Mouse (Mus musculus) CH12.LX (cell line): ENCODE results near the gene Psmc1. TPM values are rescaled to one million over a fixed set of nuclear protein-coding genes. Genes with fewer than 3 reads are reported as not detected.
A peak's percentile ranks its signal among the peaks of the same experiment; 100 is the strongest.

Experiments used
- DNase-seq: peaks from one replicate; pipeline ENCODE4 v3.0.0-alpha.2; 2013; ENCODE audit errors: extremely low read depth
- H3K27ac ChIP-seq: 2 replicates; pipeline ENCODE4 v1.5.1; 2012; ENCODE audit warnings: low read depth, mild to moderate bottlenecking, control low read depth, moderate library complexity; ENCODE audit not compliant: insufficient read depth
- H3K27me3 ChIP-seq: replicated peaks from 2 replicates; pipeline ENCODE3; 2012; ENCODE audit warnings: inconsistent platforms
- H3K36me3 ChIP-seq, 2 experiments: replicated peaks in 1 of 2; 2 replicates each; pipeline versions ENCODE3 to v1.6.1; 2012; ENCODE audit warnings: inconsistent platforms in 1 of 2, low read length in 1 of 2, mild to moderate bottlenecking in 1 of 2, mixed read lengths in 1 of 2, moderate library complexity in 1 of 2; ENCODE audit not compliant: control insufficient read depth in 1 of 2, insufficient read depth in 1 of 2
- H3K4me1 ChIP-seq, 2 experiments: 2 replicates each; pipeline ENCODE4 v1.6.1; 2012; ENCODE audit warnings: inconsistent platforms in 1 of 2, moderate library complexity in 1 of 2; ENCODE audit not compliant: insufficient read depth in 2 of 2, control insufficient read depth in 1 of 2
- H3K4me2 ChIP-seq: 2 replicates; pipeline ENCODE4 v1.6.1; 2012; ENCODE audit warnings: low read depth, mild to moderate bottlenecking, control low read depth; ENCODE audit not compliant: poor library complexity, insufficient read depth, severe bottlenecking
- H3K4me3 ChIP-seq, 3 experiments: fragments of 150-350 bp in 1 of 3; sonication (generic) in 1 of 3; replicated peaks in 1 of 3; 2 replicates each; pipeline versions ENCODE3 to v1.5.1; 2011 to 2012; ENCODE audit warnings: low read depth in 2 of 3, low read length in 2 of 3, mild to moderate bottlenecking in 2 of 3, moderate library complexity in 2 of 3, control low read depth in 1 of 3, improper control_type of control experiment in 1 of 3, inconsistent platforms in 1 of 3, mixed read lengths in 1 of 3; ENCODE audit not compliant: poor library complexity in 1 of 3
- H3K79me2 ChIP-seq: replicated peaks from 2 replicates; pipeline ENCODE4 v1.6.1; 2012; ENCODE audit warnings: mild to moderate bottlenecking, moderate library complexity; ENCODE audit not compliant: control insufficient read depth, poor library complexity, insufficient read depth, severe bottlenecking; ENCODE audit errors: extremely low read depth
- H3K9ac ChIP-seq: 2 replicates; pipeline ENCODE4 v1.6.1; 2012; ENCODE audit warnings: low read depth, mild to moderate bottlenecking, control low read depth, moderate library complexity; ENCODE audit not compliant: insufficient read depth
- H3K9me3 ChIP-seq: replicated peaks from 2 replicates; pipeline ENCODE3; 2012; ENCODE audit warnings: low read length, inconsistent platforms, mixed read lengths
- BHLHE40 ChIP-seq: IDR thresholded peaks from 2 replicates; pipeline ENCODE4 v1.6.1; 2011; ENCODE audit warnings: mild to moderate bottlenecking, low read depth, low read length, improper control_type of control experiment
- CHD1 ChIP-seq: IDR thresholded peaks from 2 replicates; pipeline ENCODE4 v1.6.1; 2012; ENCODE audit warnings: low read depth, low read length, improper control_type of control experiment, inconsistent platforms
- CHD2 ChIP-seq: IDR thresholded peaks from 2 replicates; pipeline ENCODE4 v1.6.1; 2011; ENCODE audit warnings: low read length, improper control_type of control experiment
- CTCF ChIP-seq, 2 experiments: IDR thresholded peaks in 1 of 2; conservative IDR thresholded peaks in 1 of 2; 2 replicates each; pipeline ENCODE4 v1.5.1; 2011 to 2012; ENCODE audit warnings: low read depth in 2 of 2, low read length in 2 of 2, improper control_type of control experiment in 1 of 2, inconsistent platforms in 1 of 2, mild to moderate bottlenecking in 1 of 2, moderate library complexity in 1 of 2
- E2F4 ChIP-seq: IDR thresholded peaks from 2 replicates; pipeline ENCODE4 v1.6.1; 2011; ENCODE audit warnings: low read depth, low read length, improper control_type of control experiment; ENCODE audit not compliant: insufficient replicate concordance
- ELF1 ChIP-seq: IDR thresholded peaks from 2 replicates; pipeline ENCODE4 v1.6.1; 2014; ENCODE audit warnings: low read depth, mild to moderate bottlenecking, inconsistent platforms, low read length, improper control_type of control experiment
- EP300 ChIP-seq: IDR thresholded peaks from 2 replicates; pipeline ENCODE4 v1.6.1; 2011; ENCODE audit warnings: low read length, improper control_type of control experiment
- ETS1 ChIP-seq: conservative IDR thresholded peaks from 2 replicates; pipeline ENCODE4 v1.6.1; 2012; ENCODE audit warnings: low read depth, mild to moderate bottlenecking, inconsistent platforms, low read length, improper control_type of control experiment, moderate library complexity
- GABPA ChIP-seq: IDR thresholded peaks from 2 replicates; pipeline ENCODE4 v1.6.1; 2012; ENCODE audit warnings: low read depth, low read length, improper control_type of control experiment, inconsistent platforms; ENCODE audit not compliant: insufficient replicate concordance
- HCFC1 ChIP-seq: IDR thresholded peaks from 2 replicates; pipeline ENCODE4 v1.6.1; 2012; ENCODE audit warnings: low read depth, mild to moderate bottlenecking, inconsistent platforms, low read length, improper control_type of control experiment
- IRF4 ChIP-seq: IDR thresholded peaks from 2 replicates; pipeline ENCODE4 v1.6.1; 2014; ENCODE audit warnings: low read depth, mild to moderate bottlenecking, inconsistent platforms, low read length, improper control_type of control experiment
- JUND ChIP-seq: conservative IDR thresholded peaks from 2 replicates; pipeline ENCODE4 v1.6.1; 2011; ENCODE audit warnings: low read depth, low read length, improper control_type of control experiment
- KAT2A ChIP-seq: IDR thresholded peaks from 2 replicates; pipeline ENCODE4 v1.6.1; 2012; ENCODE audit warnings: low read length, improper control_type of control experiment, inconsistent platforms; ENCODE audit not compliant: insufficient replicate concordance
- MAFK ChIP-seq: IDR thresholded peaks from 2 replicates; pipeline ENCODE4 v1.6.1; 2011; ENCODE audit warnings: low read length, improper control_type of control experiment; ENCODE audit not compliant: insufficient replicate concordance
- MAX ChIP-seq: IDR thresholded peaks from 2 replicates; pipeline ENCODE4 v1.6.1; 2011; ENCODE audit warnings: low read length, improper control_type of control experiment
- MEF2A ChIP-seq: IDR thresholded peaks from 2 replicates; pipeline ENCODE4 v1.6.1; 2014; ENCODE audit warnings: low read depth, mild to moderate bottlenecking, inconsistent platforms, low read length, improper control_type of control experiment, borderline replicate concordance
- MXI1 ChIP-seq: IDR thresholded peaks from 2 replicates; pipeline ENCODE4 v1.6.1; 2011; ENCODE audit warnings: mild to moderate bottlenecking, low read depth, low read length, improper control_type of control experiment
- MYC ChIP-seq: IDR thresholded peaks from 2 replicates; pipeline ENCODE4 v1.6.1; 2011; ENCODE audit warnings: low read depth, mild to moderate bottlenecking, improper control_type of control experiment, low read length
- NELFE ChIP-seq: IDR thresholded peaks from 2 replicates; pipeline ENCODE4 v1.6.1; 2011; ENCODE audit warnings: low read depth, low read length, improper control_type of control experiment
- NRF1 ChIP-seq: IDR thresholded peaks from 2 replicates; pipeline ENCODE4 v1.6.1; 2014; ENCODE audit warnings: low read depth, mild to moderate bottlenecking, inconsistent platforms, low read length, improper control_type of control experiment, moderate library complexity
- PAX5 ChIP-seq: IDR thresholded peaks from 2 replicates; pipeline ENCODE4 v1.6.1; 2012; ENCODE audit warnings: low read length, inconsistent platforms, mixed read lengths
- POLR2A ChIP-seq: IDR thresholded peaks from 2 replicates; pipeline ENCODE4 v1.6.1; 2011; ENCODE audit warnings: low read depth, mild to moderate bottlenecking, improper control_type of control experiment, low read length
- POLR2AphosphoS2 ChIP-seq: IDR thresholded peaks from 2 replicates; pipeline ENCODE4 v1.6.1; 2011; ENCODE audit warnings: low read depth, low read length, improper control_type of control experiment
- RAD21 ChIP-seq: IDR thresholded peaks from 2 replicates; pipeline ENCODE4 v1.6.1; 2011; ENCODE audit warnings: low read depth, mild to moderate bottlenecking, low read length, improper control_type of control experiment, moderate library complexity
- SIN3A ChIP-seq: IDR thresholded peaks from 2 replicates; pipeline ENCODE4 v1.6.1; 2012; ENCODE audit warnings: low read length, improper control_type of control experiment, inconsistent platforms
- SMC3 ChIP-seq: IDR thresholded peaks from 2 replicates; pipeline ENCODE4 v1.6.1; 2011; ENCODE audit warnings: low read depth, low read length, improper control_type of control experiment
- TBP ChIP-seq: conservative IDR thresholded peaks from 2 replicates; pipeline ENCODE4 v1.6.1; 2011; ENCODE audit warnings: low read depth, low read length, improper control_type of control experiment
- TCF12 ChIP-seq: IDR thresholded peaks from 2 replicates; pipeline ENCODE4 v1.6.1; 2014; ENCODE audit warnings: low read depth, mild to moderate bottlenecking, inconsistent platforms, low read length, improper control_type of control experiment
- UBTF ChIP-seq: IDR thresholded peaks from 2 replicates; pipeline ENCODE4 v1.6.1; 2012; ENCODE audit warnings: low read depth, mild to moderate bottlenecking, inconsistent platforms, low read length, improper control_type of control experiment, moderate library complexity
- USF1 ChIP-seq: IDR thresholded peaks from 2 replicates; pipeline ENCODE4 v1.6.1; 2014; ENCODE audit warnings: low read depth, mild to moderate bottlenecking, inconsistent platforms, low read length, improper control_type of control experiment
- ZC3H11A ChIP-seq: IDR thresholded peaks from 2 replicates; pipeline ENCODE4 v1.6.1; 2012; ENCODE audit warnings: low read depth, mild to moderate bottlenecking, inconsistent platforms, low read length, improper control_type of control experiment
- ZKSCAN1 ChIP-seq: IDR thresholded peaks from 2 replicates; pipeline ENCODE4 v1.6.1; 2012; ENCODE audit warnings: low read depth, inconsistent platforms, low read length, improper control_type of control experiment, borderline replicate concordance
- ZMIZ1 ChIP-seq: IDR thresholded peaks from 2 replicates; pipeline ENCODE4 v1.6.1; 2012; ENCODE audit warnings: low read depth, mild to moderate bottlenecking, inconsistent platforms, low read length, improper control_type of control experiment
- ZNF384 ChIP-seq: IDR thresholded peaks from 2 replicates; pipeline ENCODE4 v1.6.1; 2012; ENCODE audit warnings: low read depth, low read length, improper control_type of control experiment, inconsistent platforms
- dilution Hi-C: fragments of 300-500 bp; cut with MboI; formaldehyde crosslinking; loops from 2 replicates; pipeline ENCODE4 v1.14.3; 2020; ENCODE audit warnings: low sequenced_read_pairs; ENCODE audit not compliant: extremely low pct_unique_long_range_greater_than_20kb, extremely low pct_ligation_motif_present
- in situ Hi-C: fragments of 300-500 bp; cut with MboI; formaldehyde crosslinking; loops from 3 replicates; pipeline ENCODE4 v1.14.3; 2019; ENCODE audit warnings: low sequenced_read_pairs, low pct_ligation_motif_present, low pct_unique_long_range_greater_than_20kb, mixed read lengths
- polyA plus RNA-seq: library from polyadenylated mRNA; unstranded; fragments of >175 nt; gene quantifications from 2 replicates; pipeline ENCODE4 v1.2.1, GENCODE M21; 2012; ENCODE audit warnings: low read depth; ENCODE audit not compliant: insufficient read length
- total RNA-seq, 2 experiments: library from RNA; depleted of rRNA; stranded (reverse); fragments of 300-350 nt in 1 of 2; fragments of >200 nt in 1 of 2; gene quantifications; 2 replicates each; pipeline ENCODE4 v1.2.3; 2012 to 2014

The Psmc1 gene
- total RNA-seq (2012; rRNA removed) = 244 and 326 TPM in 2 replicates
- total RNA-seq (2014; rRNA removed) = 278 and 297 TPM in 2 replicates
- 501 and 701 TPM in 2 replicates for polyA plus RNA-seq

DNA sequence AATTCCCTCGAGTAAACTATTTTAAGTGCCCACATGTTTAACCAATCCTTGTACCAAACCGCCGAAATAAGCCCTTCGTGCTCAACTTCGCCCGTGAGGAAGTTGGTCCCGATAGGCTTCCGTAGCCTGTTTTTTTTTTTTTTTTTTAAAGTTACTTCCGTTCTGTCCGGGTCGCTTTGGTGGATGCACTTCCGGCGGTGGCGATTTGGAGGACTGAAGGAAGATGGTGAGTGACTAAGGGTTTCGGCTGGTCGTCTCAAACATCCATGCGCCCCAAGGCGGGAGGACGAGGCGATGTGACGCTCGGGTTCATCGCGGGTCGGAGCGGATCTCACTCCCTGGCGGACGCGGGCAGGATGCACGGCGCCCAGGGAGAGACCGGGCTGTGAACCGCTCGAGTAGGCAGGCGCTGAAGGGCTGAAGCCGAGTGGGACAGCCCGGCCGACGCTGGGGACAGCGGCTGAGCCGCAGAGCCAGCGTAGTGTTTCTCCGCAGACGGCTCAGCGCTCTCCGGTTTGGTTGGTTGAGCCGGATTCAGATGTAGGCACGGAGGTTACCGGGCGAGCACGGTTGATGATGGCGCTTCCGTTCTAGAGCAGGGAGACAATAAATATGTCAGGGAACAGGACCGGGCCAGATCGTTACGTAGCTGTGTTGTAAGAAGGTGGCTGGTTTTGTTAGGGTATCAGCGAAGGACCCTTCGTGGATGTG lies at the start of gene Psmc1:
Gene Psmc1 (plus strand): TSS at position 169 of the 711 bp plus-strand sequence.
- peaks cover 14 to 41% of the 10 kb centered on the region in 2 experiments for H3K4me1 ChIP-seq
- peaks cover 22% of the 10 kb centered on the region for H3K79me2 ChIP-seq
- DNase-seq = peak; percentile 90
- H3K27me3 ChIP-seq = no peaks in the 10 kb centered on the region
- peak within 1 kb of the TSS; percentile 84 for H3K27ac ChIP-seq
- H3K4me3 ChIP-seq = peak within 1 kb of the TSS; percentile 82 to 93 (median 92)
- peak within 1 kb of the TSS; percentile 99 for H3K9ac ChIP-seq
- H3K9me3 ChIP-seq = no peaks in the 10 kb centered on the region
- in situ Hi-C loops (loop anchor here (10.0 to 25.0 kb wide), 2 partner anchors 205 to 1023 kb away; no protein-coding TSS in a partner anchor), dilution Hi-C loops (no loop called here)
- H3K4me2 ChIP-seq = peak within 1 kb of the TSS; percentile 65
- peaks cover 22 to 36% of the 10 kb centered on the region in 2 experiments for H3K36me3 ChIP-seq
- TF ChIP-seq USF1 = no peak
- TF ChIP-seq CHD1 = peak; percentile 68; the same call in 1 of the 2 replicates
- peak; percentile 88 for TF ChIP-seq POLR2A
- TF ChIP-seq NRF1 = peak; percentile 43; the same call in 1 of the 2 replicates
- peak; percentile 85 for TF ChIP-seq SIN3A
- peak; percentile 84 for TF ChIP-seq NELFE
- TF ChIP-seq KAT2A = peak; percentile 88
- TF ChIP-seq POLR2AphosphoS2 = peak; percentile 68; the same call in 1 of the 2 replicates
- peak; percentile 100 for TF ChIP-seq ZNF384
- peak; percentile 81 for TF ChIP-seq TCF12
- no peak for TF ChIP-seq CTCF (conservative IDR thresholded peaks at IDR 0.05 in 1 of 2, IDR thresholded peaks at IDR 0.05 in 1 of 2; ENCODE audit: low read depth in 2 of 2, low read length in 2 of 2)
- peak; percentile 48 for TF ChIP-seq MXI1
- no peak for TF ChIP-seq RAD21
- TF ChIP-seq ZMIZ1 = peak; percentile 62; the same call in 1 of the 2 replicates
- TF ChIP-seq JUND = no peak
- TF ChIP-seq ETS1 = peak; percentile 68
- peak; percentile 39; the same call in 1 of the 2 replicates for TF ChIP-seq MAFK
- peak; percentile 92 for TF ChIP-seq UBTF
- no peak for TF ChIP-seq SMC3
- peak; percentile 94 for TF ChIP-seq HCFC1
- peak; percentile 73; the same call in 1 of the 2 replicates for TF ChIP-seq MEF2A
- no peak for TF ChIP-seq PAX5
- TF ChIP-seq EP300 = no peak
- TF ChIP-seq IRF4 = peak; percentile 62; the same call in 1 of the 2 replicates
- TF ChIP-seq MYC = peak; percentile 96
- TF ChIP-seq ZC3H11A = no peak
- peak; percentile 50 for TF ChIP-seq BHLHE40
- peak; percentile 88 for TF ChIP-seq ELF1
- peak; percentile 33; the same call in 1 of the 2 replicates for TF ChIP-seq E2F4
- TF ChIP-seq TBP = peak; percentile 90
- TF ChIP-seq GABPA = peak; percentile 16; the same call in 1 of the 2 replicates
- 0 out of 2 replicates have a peak, but pooled peaks have one; percentile 18 for TF ChIP-seq CHD2
- peak; percentile 81 for TF ChIP-seq MAX
- no peak for TF ChIP-seq ZKSCAN1
